Mouse (Mus musculus): Measurements from ENCODE around the gene Gm4707. TPM values are rescaled to one million over a fixed set of nuclear protein-coding genes. Genes with fewer than 3 reads are reported as not detected.
A peak's percentile ranks its signal among the peaks of the same experiment; 100 is the strongest.
"Not testable (repeated sequence)": the region's sequence is repeated elsewhere in the genome, so short reads cannot be mapped to it uniquely, and the experiment has no call there.

The Gm4707 gene
- total RNA-seq (2021) = 2.8 and 3.1 TPM in 2 replicates
- long read RNA-seq, experiment 1 = 0 reads
- long read RNA-seq, experiment 2 = 0 reads

GRCm38 (mm10) chr17:71459818-71460217 lies at the start of gene Gm4707:
Gm4707 (minus strand) TSS chr17:71459918.
- DNase-seq = no peak

- no peak for DNase-seq
These were observed 47.1 kb upstream of the Gm4707 start for GRCm38 (mm10) chr17:71506832-71507231.

GRCm38 (mm10) chr17:71495784-71496183 lies 36.1 kb upstream of the Gm4707 start:
- no peak for DNase-seq

GRCm38 (mm10) chr17:71491332-71491686 lies 31.6 kb upstream of the Gm4707 start:
- DNase-seq = no peak

- no peak for DNase-seq
These were observed 31.1 kb upstream of the Gm4707 start for GRCm38 (mm10) chr17:71490666-71491331.

GRCm38 (mm10) chr17:71489703-71490461 lies 30.2 kb upstream of the Gm4707 start:
- DNase-seq = no peak

- no peak for DNase-seq
These were observed 26.6 kb upstream of the Gm4707 start for GRCm38 (mm10) chr17:71486231-71486851.

- no peak for DNase-seq
These were observed 26.1 kb upstream of the Gm4707 start for GRCm38 (mm10) chr17:71485791-71486230.

GRCm38 (mm10) chr17:71484711-71485110 lies 25.0 kb upstream of the Gm4707 start:
- DNase-seq = no peak

GRCm38 (mm10) chr17:71483418-71484060 lies 23.8 kb upstream of the Gm4707 start:
- DNase-seq = no peak

- no peak for DNase-seq
These were observed 19.7 kb upstream of the Gm4707 start for GRCm38 (mm10) chr17:71479381-71479901.

GRCm38 (mm10) chr17:71477481-71477880 lies 17.8 kb upstream of the Gm4707 start:
- DNase-seq = no peak

GRCm38 (mm10) chr17:71476346-71477020 lies 16.8 kb upstream of the Gm4707 start:
- peak; percentile 19 for DNase-seq

GRCm38 (mm10) chr17:71475705-71476089 lies 16.0 kb upstream of the Gm4707 start:
- DNase-seq = peak; percentile 77

GRCm38 (mm10) chr17:71474762-71475704 lies 15.3 kb upstream of the Gm4707 start, which contains the start of gene Smchd1:
Smchd1 (minus strand) TSS chr17:71475343.
- peak; percentile 96 for DNase-seq

- no peak for DNase-seq
These were observed 14.4 kb upstream of the Gm4707 start for GRCm38 (mm10) chr17:71474128-71474527.

GRCm38 (mm10) chr17:71471261-71471660 lies 11.5 kb upstream of the Gm4707 start:
- no peak for DNase-seq

- no peak for DNase-seq
These were observed 594 bp upstream of the Gm4707 start for GRCm38 (mm10) chr17:71460312-71460711.

- not testable (repeated sequence) for DNase-seq
These were observed 2.4 kb downstream of the Gm4707 start for GRCm38 (mm10) chr17:71457361-71457760.

GRCm38 (mm10) chr17:71445191-71445590 lies 14.5 kb downstream of the Gm4707 start:
- DNase-seq = no peak

GRCm38 (mm10) chr17:71444718-71445117 lies 15.0 kb downstream of the Gm4707 start:
- no peak for DNase-seq

All from adrenal gland, postnatal 14 days (tissue).